8 mouse cellular contexts compared by ENCODE assay signal in genomic region chr3:88409741-88410644, GRCm38 (mm10). TPM values are rescaled to one million over a fixed set of nuclear protein-coding genes. Genes with fewer than 3 reads are reported as not detected.
DNase-seq lines count a peak whose midpoint lies in the region; ATAC-seq and TF ChIP-seq lines count a peak whose summit lies in the region.

Pmf1 (minus strand) TSS chr3:88410331.

- peak; percentile 90 for DNase-seq in c-Kit-positive CD71-positive TER-119-positive erythroid progenitor cells, embryonic 14.5 days (ENCODE audit: low spot score)
- DNase-seq in heart, postnatal 0 days (ENCODE audit: low spot score), result peak; percentile 92
- DNase-seq in kidney, postnatal 4 days, result peak; percentile 96 to 97

- no peaks in the 10 kb centered on the region for H3K9me3 ChIP-seq in E14TG2a.4 (ENCODE audit: low read length)
- no peaks in the 10 kb centered on the region for H3K9me3 ChIP-seq in forebrain, embryonic 12.5 days
- H3K9me3 ChIP-seq in heart, postnatal 0 days (replicated peaks; ENCODE audit: control insufficient read depth, low read length), result no peaks in the 10 kb centered on the region
- H3K9me3 ChIP-seq in liver, embryonic 16.5 days (replicated peaks; ENCODE audit: control insufficient read depth, low read length), result no peaks in the 10 kb centered on the region
- H3K9me3 ChIP-seq in neural tube, embryonic 13.5 days, result no peaks in the 10 kb centered on the region

- peaks cover 65% of the 10 kb centered on the region for H3K4me1 ChIP-seq in E14TG2a.4 (replicated peaks; ENCODE audit: low read depth, low read length)
- peaks cover 31% of the 10 kb centered on the region for H3K4me1 ChIP-seq in forebrain, embryonic 12.5 days
- H3K4me1 ChIP-seq in heart, postnatal 0 days (ENCODE audit: control insufficient read depth, insufficient read depth), result peaks cover 12% of the 10 kb centered on the region; the same call in 1 of the 2 replicates
- peaks cover 51% of the 10 kb centered on the region for H3K4me1 ChIP-seq in liver, embryonic 16.5 days (ENCODE audit: control insufficient read depth, low read depth, low read length)
- peaks cover 27% of the 10 kb centered on the region for H3K4me1 ChIP-seq in neural tube, embryonic 13.5 days (replicated peaks)
- H3K4me1 ChIP-seq in testis, adult 2 months (ENCODE audit: control insufficient read depth, insufficient read depth, low read length), result peaks cover 9% of the 10 kb centered on the region

- H3K9ac ChIP-seq in forebrain, embryonic 12.5 days, result peak within 1 kb of the TSS; percentile 81
- peak within 1 kb of the TSS; percentile 85 for H3K9ac ChIP-seq in heart, postnatal 0 days (replicated peaks; ENCODE audit: low read depth, low read length)
- H3K9ac ChIP-seq in liver, embryonic 16.5 days (ENCODE audit: low read depth, low read length), result peak within 1 kb of the TSS; percentile 90
- H3K9ac ChIP-seq in neural tube, embryonic 13.5 days, result peak within 1 kb of the TSS; percentile 86

- no peak for TF ChIP-seq CTCF in E14TG2a.4 (conservative IDR thresholded peaks at IDR 0.05; ENCODE audit: low read length)
- TF ChIP-seq CTCF in heart, postnatal 0 days (IDR thresholded peaks at IDR 0.05; ENCODE audit: low read depth), result no peak
- no peak for TF ChIP-seq CTCF in testis, adult 2 months (IDR thresholded peaks at IDR 0.05; ENCODE audit: control insufficient read depth, insufficient read depth, insufficient replicate concordance, low read depth, low read length)

- H3K4me2 ChIP-seq in forebrain, embryonic 12.5 days, result peak within 1 kb of the TSS; percentile 65
- H3K4me2 ChIP-seq in heart, postnatal 0 days (ENCODE audit: low read depth, low read length), result peak within 1 kb of the TSS; percentile 62
- peak within 1 kb of the TSS; percentile 75 for H3K4me2 ChIP-seq in liver, embryonic 16.5 days (ENCODE audit: low read depth, low read length)
- H3K4me2 ChIP-seq in neural tube, embryonic 13.5 days, result peak within 1 kb of the TSS; percentile 69

- H3K27ac ChIP-seq in forebrain, embryonic 12.5 days, result peak within 1 kb of the TSS; percentile 90
- H3K27ac ChIP-seq in heart, postnatal 0 days (ENCODE audit: low read depth), result peak within 1 kb of the TSS; percentile 100
- H3K27ac ChIP-seq in liver, embryonic 16.5 days (ENCODE audit: low read length), result peak within 1 kb of the TSS; percentile 95
- peak within 1 kb of the TSS; percentile 90 for H3K27ac ChIP-seq in neural tube, embryonic 13.5 days (replicated peaks)
- peak within 1 kb of the TSS; percentile 96 for H3K27ac ChIP-seq in testis, adult 2 months (ENCODE audit: control insufficient read depth, insufficient read depth, low read depth, low read length)

- peak; percentile 92 for ATAC-seq in forebrain, embryonic 12.5 days (ENCODE audit: low FRiP score)
- peak; percentile 92 for ATAC-seq in heart, postnatal 0 days (ENCODE audit: insufficient read depth, low read depth)
- peak; percentile 90 for ATAC-seq in liver, embryonic 16.5 days (ENCODE audit: low read depth)
- ATAC-seq in neural tube, embryonic 13.5 days (ENCODE audit: low read depth), result peak; percentile 91

- WGBS in forebrain, embryonic 12.5 days, result under 1% methylated on average over 54 of the region's 54 CpGs
- WGBS in heart, postnatal 0 days, result under 1% methylated on average over 54 of the region's 54 CpGs
- 0% methylated on average over 54 of the region's 54 CpGs for WGBS in liver, embryonic 16.5 days (ENCODE audit: insufficient replicate concordance)
- WGBS in neural tube, embryonic 13.5 days, result under 1% methylated on average over 54 of the region's 54 CpGs

- TF ChIP-seq POLR2A in testis, adult 2 months (IDR thresholded peaks at IDR 0.05; ENCODE audit: control insufficient read depth, low read depth, low read length), result peak; percentile 88

- peak within 1 kb of the TSS; percentile 86 for H3K4me3 ChIP-seq in E14TG2a.4 (replicated peaks; ENCODE audit: low read length)
- H3K4me3 ChIP-seq in forebrain, embryonic 12.5 days (replicated peaks), result peak within 1 kb of the TSS; percentile 68
- peak within 1 kb of the TSS; percentile 64 for H3K4me3 ChIP-seq in heart, postnatal 0 days (ENCODE audit: low read depth, low read length)
- H3K4me3 ChIP-seq in liver, embryonic 16.5 days (ENCODE audit: low read depth, low read length), result peak within 1 kb of the TSS; percentile 87
- H3K4me3 ChIP-seq in neural tube, embryonic 13.5 days, result peak within 1 kb of the TSS; percentile 63
- H3K4me3 ChIP-seq in testis, adult 2 months (ENCODE audit: control insufficient read depth, low read depth, low read length), result peak within 1 kb of the TSS; percentile 96

- peaks cover 64% of the 10 kb centered on the region for H3K36me3 ChIP-seq in E14TG2a.4 (ENCODE audit: insufficient read depth, low read length)
- H3K36me3 ChIP-seq in forebrain, embryonic 12.5 days (replicated peaks), result peaks cover 32% of the 10 kb centered on the region
- H3K36me3 ChIP-seq in heart, postnatal 0 days (replicated peaks; ENCODE audit: control insufficient read depth, insufficient read depth, low read length), result peaks cover 13% of the 10 kb centered on the region
- H3K36me3 ChIP-seq in liver, embryonic 16.5 days (ENCODE audit: control insufficient read depth, insufficient read depth), result peaks cover 8% of the 10 kb centered on the region; the same call in 1 of the 2 replicates
- H3K36me3 ChIP-seq in neural tube, embryonic 13.5 days, result peaks cover 40% of the 10 kb centered on the region
- H3K36me3 ChIP-seq in testis, adult 2 months (ENCODE audit: control insufficient read depth, insufficient read depth, low read length), result no peaks in the 10 kb centered on the region

- H3K27me3 ChIP-seq in E14TG2a.4 (ENCODE audit: insufficient read depth, low read length), result no peaks in the 10 kb centered on the region
- no peaks in the 10 kb centered on the region for H3K27me3 ChIP-seq in forebrain, embryonic 12.5 days
- no peaks in the 10 kb centered on the region for H3K27me3 ChIP-seq in heart, postnatal 0 days (ENCODE audit: control insufficient read depth, insufficient read depth, low read length)
- no peaks in the 10 kb centered on the region for H3K27me3 ChIP-seq in liver, embryonic 16.5 days (ENCODE audit: control insufficient read depth, insufficient read depth, low read depth, low read length)
- no peaks in the 10 kb centered on the region for H3K27me3 ChIP-seq in neural tube, embryonic 13.5 days
- no peaks in the 10 kb centered on the region for H3K27me3 ChIP-seq in testis, adult 2 months (ENCODE audit: control insufficient read depth, insufficient read depth, low read length)

- TF ChIP-seq EP300 in heart, postnatal 0 days (IDR thresholded peaks at IDR 0.05; ENCODE audit: low read depth), result no peak; the same call in none of the 2 replicates

RNA-seq across cellular contexts. Expression of gene Pmf1, which starts in this region (rescaled TPM):
- polyA plus RNA-seq in forebrain, embryonic 12.5 days (2016; fragmentation: Nextera tagmentation; extraction: Ambion mirVana), result 119 and 120 TPM in 2 replicates
- 86.0 and 116 TPM in 2 replicates for total RNA-seq in heart, postnatal 0 days (2014; rRNA removed; ENCODE audit: low replicate concordance)
- 62.9 and 65.8 TPM in 2 replicates for polyA plus RNA-seq in heart, postnatal 0 days (2015; fragmentation: Nextera tagmentation; extraction: Ambion mirVana)
- 69.7 and 76.8 TPM in 2 replicates for polyA plus RNA-seq in liver, embryonic 16.5 days (2015; fragmentation: Nextera tagmentation; extraction: Ambion mirVana)
- polyA plus RNA-seq in neural tube, embryonic 13.5 days (2015; fragmentation: Nextera tagmentation; extraction: Ambion mirVana), result 31.6 and 33.5 TPM in 2 replicates
- 27.5 and 27.9 TPM in 2 replicates for polyA plus RNA-seq in testis, adult 2 months (2012; rRNA removed)

Comparison
In these comparisons a context has a peak if more than half of its experiments do, and no peak if none do; other contexts are left out.
1. Peak in every context shown above with its lines: DNase-seq, ATAC-seq, H3K4me3 ChIP-seq and H3K27ac ChIP-seq.